Mouse (Mus musculus) lung, postnatal 10 days (tissue): Measurements from ENCODE around the gene Gm49322.
"Not testable (repeated sequence)": the region's sequence is repeated elsewhere in the genome, so short reads cannot be mapped to it uniquely, and the experiment has no call there.

Source experiments
- DNase-seq: peaks from one replicate; pipeline ENCODE4 v3.0.0; 2021

The Gm49322 gene

GRCm38 (mm10) chr10:80614351-80614750, 8.5 kb downstream of the Gm49322 start:
- DNase-seq = no peak

GRCm38 (mm10) chr10:80618181-80618580, 12.4 kb downstream of the Gm49322 start:
- DNase-seq = peak; percentile 85

GRCm38 (mm10) chr10:80619465-80620244, 13.8 kb downstream of the Gm49322 start:
- DNase-seq = no peak

- DNase-seq = no peak
Measured at GRCm38 (mm10) chr10:80620365-80620764, 14.5 kb downstream of the Gm49322 start.

- no peak for DNase-seq
Measured at GRCm38 (mm10) chr10:80620796-80621689, 15.2 kb downstream of the Gm49322 start.

- DNase-seq = no peak
Measured at GRCm38 (mm10) chr10:80621690-80621939, 15.8 kb downstream of the Gm49322 start.

GRCm38 (mm10) chr10:80621940-80622660, 16.3 kb downstream of the Gm49322 start:
- DNase-seq = peak; percentile 100

GRCm38 (mm10) chr10:80622661-80623456, 17.0 kb downstream of the Gm49322 start, which contains the start of gene Csnk1g2:
Gene Csnk1g2 (plus strand): TSS chr10:80622838.
- DNase-seq = peak; percentile 75

- peak; percentile 83 for DNase-seq
Measured at GRCm38 (mm10) chr10:80623457-80624191, 17.8 kb downstream of the Gm49322 start.

GRCm38 (mm10) chr10:80625764-80626163, 19.9 kb downstream of the Gm49322 start:
- DNase-seq = no peak

- peak; percentile 65 for DNase-seq
Measured at GRCm38 (mm10) chr10:80627685-80628084, 21.9 kb downstream of the Gm49322 start.

GRCm38 (mm10) chr10:80628925-80629324, 23.1 kb downstream of the Gm49322 start:
- DNase-seq = no peak

GRCm38 (mm10) chr10:80635345-80635744, 29.5 kb downstream of the Gm49322 start:
- DNase-seq = no peak

- DNase-seq = no peak
Measured at GRCm38 (mm10) chr10:80646936-80647335, 41.1 kb downstream of the Gm49322 start.

- DNase-seq = not testable (repeated sequence)
Measured at GRCm38 (mm10) chr10:80649910-80650309, 44.1 kb downstream of the Gm49322 start.

GRCm38 (mm10) chr10:80650392-80650791, 44.6 kb downstream of the Gm49322 start:
- DNase-seq = no peak

GRCm38 (mm10) chr10:80653156-80653720, 47.4 kb downstream of the Gm49322 start:
- no peak for DNase-seq

- no peak for DNase-seq
Measured at GRCm38 (mm10) chr10:80654866-80655265, 49.0 kb downstream of the Gm49322 start.

GRCm38 (mm10) chr10:80655406-80656129, 49.7 kb downstream of the Gm49322 start:
- DNase-seq = no peak

GRCm38 (mm10) chr10:80656130-80656862, 50.5 kb downstream of the Gm49322 start:
- peak; percentile 99 for DNase-seq
